Mouse (Mus musculus): Measurements from ENCODE around the gene Crcp. TPM values are rescaled to one million over a fixed set of nuclear protein-coding genes. Genes with fewer than 3 reads are reported as not detected.

Gene Crcp
- total RNA-seq (2021), result 10 to 100 TPM; 33.9 to 36.6 TPM

DNA sequence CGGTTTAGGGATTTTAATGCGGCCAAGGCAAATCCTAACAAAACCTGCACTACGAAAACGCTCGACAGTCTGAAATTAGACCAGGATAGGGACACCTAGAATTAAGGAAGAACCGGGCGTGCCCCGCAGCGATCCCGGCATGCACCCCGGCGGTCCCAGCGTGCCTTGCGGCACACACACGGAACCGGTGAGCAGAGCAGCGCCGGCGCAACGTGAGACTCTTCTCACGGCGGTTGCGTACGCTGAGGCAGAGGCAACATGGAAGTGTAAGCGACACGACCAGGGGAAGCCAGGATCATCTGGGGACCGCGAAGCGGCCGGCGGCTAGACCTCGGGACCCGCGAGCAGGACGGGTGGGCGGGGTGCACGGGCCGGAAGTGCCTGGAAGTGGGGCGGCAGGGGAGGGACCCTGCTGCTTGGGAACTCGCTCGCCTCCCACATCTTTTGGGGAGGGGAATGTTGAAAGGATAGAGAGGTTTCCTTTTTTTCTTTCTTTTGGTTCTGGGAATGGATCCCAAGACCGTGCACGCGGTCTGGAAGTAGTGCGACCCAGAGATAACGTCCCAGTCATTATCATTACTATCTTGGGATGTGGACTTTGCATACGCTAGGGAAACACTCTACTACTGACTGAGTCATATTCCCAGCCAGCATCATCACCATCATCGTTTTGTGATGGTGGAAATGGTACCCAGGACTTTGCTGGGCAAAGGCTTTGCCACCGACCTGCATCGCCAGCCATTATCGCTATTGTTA is at the start of gene Crcp, which contains the start of gene Asl:
Gene Crcp, plus strand, starts transcription at position 149 of the 756 bp plus-strand sequence.
Gene Asl, minus strand, starts transcription at position 106 of the 756 bp plus-strand sequence.
- intact Hi-C loops (cut with DNase I), result no loop called here
- DNase-seq (ENCODE audit: low spot score in 2 of 2), result peak; percentile 91 to 94

DNA sequence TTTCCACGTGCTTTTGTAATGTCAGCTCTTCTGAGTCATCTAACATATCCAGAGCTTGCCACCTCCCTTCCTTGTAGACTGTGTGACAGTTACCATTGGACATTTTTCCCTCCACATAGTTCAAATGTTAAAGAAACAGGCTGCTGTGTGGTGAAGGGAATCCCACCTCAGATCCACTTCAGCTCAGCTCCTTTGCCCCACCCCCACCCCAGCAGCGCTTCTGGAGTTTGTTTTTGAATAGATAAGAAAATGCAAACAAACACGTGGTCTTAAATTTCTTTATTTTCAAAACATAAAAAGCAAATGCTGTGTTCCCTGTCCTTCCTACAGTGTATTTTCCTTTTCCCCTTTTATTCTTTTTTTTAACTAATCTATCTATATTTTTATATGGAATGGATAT is 48.9 kb upstream of the Crcp start:
- intact Hi-C loops (cut with DNase I), result no loop called here
- DNase-seq (ENCODE audit: low spot score in 2 of 2), result no peak

DNA sequence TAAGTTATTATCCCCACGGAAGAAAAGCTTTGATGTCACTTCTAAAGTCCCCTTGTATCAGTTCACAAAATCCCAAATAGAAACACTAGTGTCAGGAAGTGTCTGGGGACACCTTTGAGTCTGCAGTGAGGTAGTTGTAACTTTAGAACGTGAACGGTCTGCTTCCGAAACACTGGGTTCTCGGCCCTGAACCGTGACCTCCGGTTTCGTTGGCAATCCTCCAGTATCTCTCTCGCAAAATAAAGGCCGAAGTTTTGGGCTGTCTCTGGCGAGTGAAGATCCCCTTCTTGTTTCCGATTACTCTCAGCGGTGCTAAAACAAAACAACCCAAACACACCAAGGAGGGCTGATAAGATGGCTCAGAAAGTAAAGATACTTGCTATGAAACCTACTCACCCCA is 39.7 kb upstream of the Crcp start:
- intact Hi-C loops (cut with DNase I), result no loop called here
- DNase-seq (ENCODE audit: low spot score in 2 of 2), result no peak

DNA sequence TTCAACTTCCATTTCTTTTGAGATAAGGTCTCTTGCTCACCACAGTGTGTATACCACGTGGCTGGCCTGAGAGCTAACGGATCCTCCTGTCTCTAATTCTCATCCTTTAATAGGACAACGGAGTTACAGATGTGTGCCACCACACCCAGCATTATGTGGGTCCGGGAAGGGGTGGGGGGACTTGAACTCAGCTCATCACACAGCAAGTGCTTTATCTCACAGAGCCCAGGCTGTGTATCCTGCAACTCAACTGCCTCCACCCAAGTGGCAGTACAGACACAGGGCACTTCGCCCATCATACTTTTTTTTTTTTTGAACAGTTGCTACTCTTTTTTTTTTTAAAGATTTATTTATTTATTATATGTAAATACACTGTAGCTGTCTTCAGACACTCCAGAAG is 37.2 kb upstream of the Crcp start:
- intact Hi-C loops (cut with DNase I), result no loop called here
- no peak for DNase-seq (ENCODE audit: low spot score in 2 of 2)

DNA sequence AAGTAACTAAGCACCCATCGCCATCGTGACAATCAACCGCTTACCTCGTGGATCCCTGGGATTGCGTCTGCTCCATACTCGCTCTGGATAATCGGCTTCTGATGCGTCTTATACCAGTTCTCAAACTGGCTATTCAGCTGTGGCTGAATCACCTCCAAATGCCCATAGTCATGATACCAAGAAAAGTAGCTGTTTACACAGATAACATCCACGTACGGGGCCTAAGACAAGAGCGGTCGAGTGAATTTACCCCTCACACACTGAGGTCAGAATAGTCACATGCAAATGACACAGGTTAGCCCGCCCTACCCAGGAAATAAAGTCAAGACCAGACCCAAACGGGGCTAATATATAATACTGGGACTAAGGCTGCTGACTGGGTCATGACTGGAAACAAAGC is 35.7 kb upstream of the Crcp start:
- no peak for DNase-seq (ENCODE audit: low spot score in 2 of 2)
- intact Hi-C loops (cut with DNase I), result no loop called here

DNA sequence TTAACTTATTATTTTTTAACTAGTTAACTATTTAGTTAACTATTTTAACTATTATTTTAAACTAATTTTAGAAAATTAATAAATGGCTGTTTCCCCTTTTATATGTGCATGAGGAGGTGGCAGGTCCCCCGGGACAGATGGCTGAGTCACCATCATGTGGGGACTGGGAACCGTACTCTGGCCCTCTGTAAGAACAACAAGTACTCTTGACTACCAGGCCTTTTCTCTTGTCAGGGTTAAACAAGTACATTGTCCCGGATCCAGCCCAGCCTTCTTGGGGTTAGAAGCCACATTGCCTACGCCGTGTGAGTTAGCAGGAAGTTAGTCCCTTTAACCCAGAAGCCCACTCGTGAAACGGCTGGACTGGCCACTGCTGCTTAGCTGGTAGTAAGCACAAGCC is 34.1 kb upstream of the Crcp start:
- DNase-seq (ENCODE audit: low spot score in 2 of 2), result no peak
- intact Hi-C loops (cut with DNase I), result no loop called here

DNA sequence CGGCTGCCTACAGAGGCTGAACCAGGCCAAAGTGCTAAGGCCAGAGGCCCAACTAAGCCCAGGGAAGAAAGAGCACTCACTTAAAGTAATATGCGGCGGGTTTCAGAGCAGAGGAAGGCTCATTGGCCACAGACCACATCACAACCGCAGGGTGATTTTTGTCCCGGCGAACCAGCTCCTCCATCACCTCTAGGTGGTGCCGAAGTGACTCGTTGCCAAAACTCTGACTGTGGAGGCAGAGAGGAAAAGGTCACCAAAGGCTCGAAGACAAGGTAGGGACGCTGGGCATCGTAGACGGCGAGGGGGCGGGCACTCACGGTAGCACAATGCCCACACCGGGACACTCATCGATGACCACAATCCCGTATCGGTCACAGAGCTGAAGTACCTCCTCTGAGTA is 31.4 kb upstream of the Crcp start:
- DNase-seq (ENCODE audit: low spot score in 2 of 2), result no peak
- intact Hi-C loops (cut with DNase I), result no loop called here

DNA sequence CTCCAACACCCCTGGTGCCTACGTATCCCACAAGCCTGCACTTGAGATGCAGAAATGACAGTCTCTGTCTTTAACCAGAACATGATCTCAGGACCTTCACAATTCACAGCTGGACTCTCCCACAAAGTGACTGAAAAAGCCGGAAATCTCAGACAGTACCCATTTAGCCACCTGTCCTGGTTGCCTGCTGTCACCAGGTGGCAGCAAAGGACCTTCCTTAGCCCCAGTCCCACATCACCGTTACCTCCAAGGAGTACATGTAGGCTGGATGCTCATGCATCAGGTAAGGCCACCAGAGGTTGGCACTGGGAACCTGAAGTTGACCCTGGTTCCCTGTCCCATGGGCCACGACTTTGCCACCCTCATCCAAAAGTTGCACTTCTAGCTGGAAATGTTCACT is 30.0 kb upstream of the Crcp start:
- intact Hi-C loops (cut with DNase I), result no loop called here
- peak; percentile 37 to 39 for DNase-seq (ENCODE audit: low spot score in 2 of 2)

DNA sequence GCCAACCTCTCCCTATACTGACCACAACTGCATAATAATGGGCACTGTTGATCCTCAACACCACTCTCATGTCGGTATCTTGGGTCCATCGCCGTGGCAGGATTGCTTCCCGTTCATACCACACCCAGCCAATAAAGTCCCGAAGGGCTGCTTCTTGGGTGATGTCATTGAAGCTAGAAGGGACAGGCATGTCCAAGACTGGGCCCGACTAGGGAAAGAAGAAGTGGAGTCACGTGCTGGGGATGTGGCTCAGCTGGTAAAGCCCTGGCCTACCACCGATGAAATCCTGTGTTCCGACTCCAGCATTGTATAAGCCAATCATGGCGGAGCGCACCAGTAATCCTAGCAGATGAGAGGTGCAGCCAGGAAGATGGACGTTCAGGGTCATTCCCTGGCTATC is 28.4 kb upstream of the Crcp start:
- intact Hi-C loops (cut with DNase I), result no loop called here
- DNase-seq (ENCODE audit: low spot score in 2 of 2), result no peak

DNA sequence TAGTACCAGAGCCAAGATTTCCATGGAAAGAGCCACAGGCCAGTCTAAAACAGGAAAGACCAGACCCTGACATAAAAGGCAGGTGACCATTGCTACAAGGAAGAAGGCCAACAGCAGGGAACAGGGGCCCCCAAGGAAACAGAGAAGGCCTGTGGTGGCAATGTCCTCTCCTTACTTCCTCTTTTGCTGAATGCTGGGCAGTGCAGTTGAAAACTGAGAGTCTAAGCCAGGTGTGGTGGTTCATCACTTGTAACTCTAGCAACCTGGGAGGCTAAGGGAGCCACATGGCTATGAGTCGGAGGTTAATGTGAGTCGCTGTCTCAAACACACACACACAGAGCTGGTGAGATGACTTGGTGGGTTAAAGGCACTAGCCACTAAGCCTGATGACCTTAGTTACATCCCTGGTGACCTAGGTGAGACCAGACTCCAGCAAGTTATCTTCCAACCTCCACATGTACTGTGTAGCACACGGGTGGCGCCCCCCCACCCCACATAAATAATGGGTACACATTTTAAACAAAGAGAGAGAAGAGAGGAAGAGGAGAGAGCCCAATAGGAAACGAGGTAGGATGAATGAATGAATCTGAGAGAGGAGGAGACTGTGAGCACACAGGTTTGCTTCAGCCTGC is 27.6 kb upstream of the Crcp start:
- DNase-seq (ENCODE audit: low spot score in 2 of 2), result no peak
- intact Hi-C loops (cut with DNase I), result no loop called here

DNA sequence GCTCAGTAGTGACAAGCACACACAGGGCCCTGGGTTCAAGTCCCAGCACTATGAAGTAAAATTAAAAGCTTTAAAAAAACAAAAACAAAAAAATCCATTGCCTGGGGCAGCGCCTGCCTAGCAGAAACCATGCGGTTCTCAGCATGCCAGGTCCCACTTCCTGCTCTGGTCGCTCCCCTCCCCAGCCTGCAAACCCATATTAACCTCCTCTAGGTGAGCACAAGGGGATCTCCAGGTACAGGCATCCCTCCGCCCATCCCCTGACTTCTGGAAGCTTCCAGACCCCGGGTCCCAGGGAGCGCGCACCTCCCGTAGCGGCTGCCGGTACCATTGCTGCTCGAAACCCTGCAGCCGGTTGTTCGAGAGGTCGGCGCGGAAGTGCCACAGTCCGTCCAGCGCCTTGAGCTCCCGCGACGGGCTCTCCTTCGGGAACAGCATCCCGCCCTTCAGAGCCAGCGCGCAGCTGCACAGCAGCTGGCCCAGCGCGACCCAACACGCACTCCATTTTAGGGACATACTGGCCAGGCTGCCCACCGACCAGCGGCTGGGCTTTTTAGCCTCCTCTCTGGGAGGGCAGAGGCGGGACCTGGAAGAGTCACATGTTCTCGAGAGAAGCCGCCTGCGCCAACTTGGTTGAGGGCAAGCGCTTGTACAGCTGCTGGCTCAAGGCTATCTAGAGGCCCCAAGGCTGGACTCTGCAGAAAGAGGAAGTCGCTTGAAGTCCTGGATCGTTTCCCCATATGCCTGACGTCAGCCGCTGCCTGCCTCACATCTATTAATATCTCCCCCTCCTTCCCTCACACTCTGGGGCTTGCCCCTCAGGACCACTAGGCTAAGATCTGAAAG is 26.6 kb upstream of the Crcp start, which contains the start of gene Gusb:
Gene Gusb, minus strand, starts transcription at position 749 of the 846 bp plus-strand sequence.
- DNase-seq (ENCODE audit: low spot score in 2 of 2), result peak; percentile 67 to 70
- intact Hi-C loops (cut with DNase I), result no loop called here

DNA sequence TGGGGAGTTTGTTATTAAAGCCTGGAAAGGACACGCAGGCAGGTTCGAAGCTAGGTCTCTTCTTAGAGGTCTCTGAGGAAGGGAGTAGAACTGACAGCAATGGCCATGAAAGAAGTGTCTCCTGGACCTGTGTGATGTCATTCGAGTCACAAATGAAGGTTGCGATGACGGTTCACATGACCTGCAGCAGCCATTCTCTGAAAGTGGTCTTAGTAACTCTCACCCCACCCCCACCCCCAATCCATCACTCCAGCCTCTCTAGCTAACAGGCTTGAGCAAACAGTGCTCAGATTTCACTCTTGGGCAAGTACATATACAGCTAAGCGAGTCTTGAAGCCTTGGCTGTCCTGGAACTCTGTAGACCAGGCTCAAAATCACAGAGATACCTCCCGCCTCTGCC is 25.9 kb upstream of the Crcp start:
- intact Hi-C loops (cut with DNase I), result no loop called here

DNA sequence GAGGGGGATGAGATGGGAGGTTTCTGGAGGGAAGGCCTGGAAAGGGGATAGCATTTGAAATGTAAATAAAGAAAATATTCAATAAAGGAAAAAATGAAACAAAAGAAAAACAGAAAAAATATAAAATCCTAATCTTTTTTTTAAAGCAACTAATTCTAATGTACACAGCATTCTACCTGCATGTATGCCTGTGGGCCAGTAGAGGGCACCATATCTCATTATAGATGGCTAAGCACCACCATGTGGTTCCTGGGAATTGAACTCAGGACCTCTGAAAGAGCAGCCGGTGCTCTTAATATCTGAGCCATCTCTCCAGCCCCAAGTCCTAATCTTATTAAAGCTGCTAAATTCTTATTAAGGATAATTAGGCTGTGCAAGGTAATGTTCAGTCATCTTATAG is 21.7 kb upstream of the Crcp start:
- no peak for DNase-seq (ENCODE audit: low spot score in 2 of 2)
- intact Hi-C loops (cut with DNase I), result no loop called here

More for the DNA sequence above, 25.9 kb upstream of the Crcp start:
- DNase-seq (ENCODE audit: low spot score in 2 of 2), result no peak

DNA sequence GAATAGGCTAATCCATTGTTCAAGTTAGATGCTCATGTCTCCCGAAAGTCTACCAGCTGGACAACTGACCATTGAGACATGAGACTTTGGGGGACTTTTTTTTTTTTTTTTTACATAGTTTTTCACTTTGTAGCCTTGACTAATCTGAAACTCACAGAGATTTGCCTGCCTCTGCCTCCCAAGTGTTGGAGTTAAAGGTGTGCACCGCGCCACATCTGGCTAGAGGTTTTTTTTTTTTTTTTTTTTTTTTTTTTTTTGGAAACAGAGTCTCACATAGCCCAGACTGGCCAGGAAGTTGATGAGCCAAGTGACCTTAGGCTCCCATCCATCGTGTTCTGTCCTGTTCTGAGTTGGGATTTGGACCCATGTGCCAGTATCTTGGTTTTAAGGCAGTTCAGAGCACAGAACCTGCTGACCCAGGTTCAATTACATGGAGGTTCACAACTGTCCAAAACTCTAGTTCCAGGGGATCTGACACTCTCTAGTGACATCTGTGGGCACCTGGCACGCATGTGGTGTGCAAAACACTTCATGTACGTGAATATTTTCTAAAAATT is 21.0 kb upstream of the Crcp start:
- intact Hi-C loops (cut with DNase I), result no loop called here

DNA sequence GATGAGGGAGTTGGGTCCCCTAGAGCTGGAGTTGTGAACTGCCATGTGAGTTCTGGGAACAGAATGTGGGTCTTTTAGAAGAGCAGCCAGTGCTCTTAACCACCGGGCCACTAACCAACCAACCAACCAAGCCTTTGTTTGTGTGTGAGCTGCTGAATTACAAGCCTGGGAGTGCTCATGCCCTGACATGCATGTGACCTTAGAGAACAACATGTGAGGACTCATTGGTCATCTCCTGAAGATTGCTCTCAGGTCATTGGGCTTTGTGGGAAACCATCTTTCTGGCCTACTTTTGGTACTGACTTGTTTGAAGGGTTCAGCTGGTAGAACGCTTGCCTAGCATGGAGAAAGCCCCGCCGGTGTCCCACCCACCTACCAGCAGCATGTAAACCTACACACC is 19.3 kb upstream of the Crcp start:
- DNase-seq (ENCODE audit: low spot score in 2 of 2), result no peak
- intact Hi-C loops (cut with DNase I), result no loop called here

More for the DNA sequence above, 21.0 kb upstream of the Crcp start:
- no peak for DNase-seq (ENCODE audit: low spot score in 2 of 2)

DNA sequence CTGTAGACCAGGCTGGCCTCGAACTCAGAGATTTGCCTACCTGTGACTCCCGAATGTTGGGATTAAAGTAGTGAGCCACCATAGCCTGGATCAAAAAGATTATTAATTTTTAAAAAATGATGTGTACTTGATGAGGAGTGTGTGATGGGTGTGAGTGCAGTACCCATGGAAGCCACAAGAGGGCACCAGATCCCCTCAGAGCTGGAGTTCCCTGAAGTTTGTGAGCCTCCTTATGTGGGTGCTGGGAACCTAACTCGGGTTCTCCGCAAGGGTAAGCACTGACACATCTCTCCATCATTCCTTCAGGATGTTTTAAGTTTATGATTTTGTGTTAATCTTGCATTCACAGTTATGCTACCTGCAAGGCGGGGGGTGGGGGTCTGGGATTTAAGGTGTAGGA is 18.1 kb upstream of the Crcp start:
- intact Hi-C loops (cut with DNase I), result no loop called here
- DNase-seq (ENCODE audit: low spot score in 2 of 2), result no peak

DNA sequence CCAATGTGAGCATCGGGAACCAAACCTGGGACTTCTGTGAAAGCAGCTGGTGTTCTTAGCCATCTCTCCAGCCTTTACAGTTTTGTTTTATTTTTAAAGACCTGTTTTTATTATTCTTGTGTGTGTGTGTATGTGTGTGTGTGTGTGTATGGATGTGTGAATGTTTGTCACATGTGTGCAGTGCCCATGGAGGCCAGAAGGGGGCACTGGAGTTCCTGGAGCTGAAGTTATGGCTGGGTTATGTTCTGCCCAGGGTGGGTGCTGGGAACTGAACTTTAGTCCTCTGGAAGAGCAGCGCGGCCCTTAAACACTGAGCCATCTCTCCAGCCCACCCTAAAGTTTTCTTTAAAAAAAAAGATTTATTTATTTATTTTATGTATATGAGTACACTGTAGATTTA is 14.0 kb upstream of the Crcp start:
- intact Hi-C loops (cut with DNase I), result no loop called here

DNA sequence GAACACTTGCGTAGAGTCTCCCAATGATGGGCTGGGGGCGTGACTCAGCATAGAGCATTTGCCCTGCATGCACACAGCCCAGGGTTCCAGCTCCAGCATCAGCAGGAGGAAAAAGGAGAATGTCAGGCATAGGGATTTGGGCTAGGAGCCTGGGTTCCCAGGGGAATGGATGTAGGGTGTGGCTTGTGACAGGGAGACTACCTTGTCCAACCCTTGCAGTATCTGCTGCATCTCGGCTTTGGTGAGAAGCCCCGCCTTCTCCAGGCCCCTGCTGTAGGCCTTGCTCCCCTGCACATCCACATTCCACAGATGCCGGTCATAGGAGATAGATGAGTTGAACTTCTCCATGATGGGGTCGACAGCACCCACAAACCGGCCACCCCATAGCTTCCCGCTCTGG is 9.6 kb upstream of the Crcp start:
- no peak for DNase-seq (ENCODE audit: low spot score in 2 of 2)
- intact Hi-C loops (cut with DNase I), result no loop called here

More for the DNA sequence above, 14.0 kb upstream of the Crcp start:
- DNase-seq (ENCODE audit: low spot score in 2 of 2), result no peak

DNA sequence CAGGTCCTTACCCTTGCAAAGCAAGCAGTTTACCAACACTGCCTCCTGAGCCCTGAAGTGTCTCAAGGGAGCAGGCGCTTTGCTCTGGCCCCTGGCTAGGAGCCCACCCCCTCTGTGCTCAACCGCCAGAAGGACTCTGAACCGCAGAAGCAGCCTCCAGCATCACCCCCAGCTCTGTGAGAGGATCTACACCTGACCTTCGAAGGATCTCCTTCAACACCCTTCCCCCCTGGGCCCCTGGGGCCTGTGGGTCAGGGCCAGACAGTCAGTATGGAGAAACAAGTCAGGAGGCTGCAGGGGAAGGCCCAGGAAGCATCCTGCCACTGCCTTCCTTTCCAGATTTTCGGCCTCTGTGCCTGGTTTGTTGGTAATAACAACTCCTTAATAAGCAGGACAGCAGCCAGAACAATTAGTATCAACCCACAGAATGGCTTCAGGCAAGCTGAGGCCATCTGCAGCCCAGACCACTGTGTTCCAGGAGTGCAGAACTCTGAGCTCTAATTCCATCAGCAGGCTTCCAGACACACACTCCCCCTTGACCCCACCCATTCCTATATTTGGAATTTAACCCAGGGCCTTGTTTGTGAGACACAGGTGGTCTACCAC is 7.6 kb upstream of the Crcp start:
- intact Hi-C loops (cut with DNase I), result no loop called here
- no peak for DNase-seq (ENCODE audit: low spot score in 2 of 2)

DNA sequence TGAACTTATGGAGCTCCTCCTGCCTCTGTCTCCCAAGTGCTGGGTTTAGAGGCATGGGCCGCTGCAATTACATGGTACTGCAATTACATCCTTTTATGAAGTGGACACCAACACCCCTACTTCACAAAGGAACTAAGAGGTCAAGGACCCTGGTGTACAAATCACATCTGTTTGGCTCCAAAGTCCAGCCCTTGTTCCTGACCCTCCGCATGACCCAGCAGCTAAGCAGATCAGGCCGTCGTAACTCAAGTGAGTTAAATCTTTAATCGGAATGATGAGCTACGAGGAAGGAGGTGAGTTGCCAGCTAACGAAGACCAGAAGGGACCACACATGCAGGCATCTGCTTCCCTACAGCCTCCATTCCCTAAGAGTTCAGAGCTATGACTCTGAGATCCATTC is 6.7 kb upstream of the Crcp start:
- intact Hi-C loops (cut with DNase I), result no loop called here
- no peak for DNase-seq (ENCODE audit: low spot score in 2 of 2)
